Mouse (Mus musculus) hindbrain, embryonic 14.5 days (tissue): Measurements from ENCODE around the gene Gtf3c1. TPM values are rescaled to one million over a fixed set of nuclear protein-coding genes. Genes with fewer than 3 reads are reported as not detected.

Experiments used
- ATAC-seq: fragments of 200-750 bp; cut with Nextera tagmentation; 2 replicates; pipeline ENCODE4 v1.8.0; 2017; ENCODE audit warnings: moderate number of reproducible peaks, mild to moderate bottlenecking, moderate TSS enrichment, moderate library complexity; ENCODE audit not compliant: low FRiP score
- DNase-seq: peaks from one replicate; pipeline ENCODE4 v3.0.0-alpha.2; 2015; ENCODE audit warnings: low spot score
- H3K27ac ChIP-seq: fragments of 300-500 bp; sonication (generic); 2 replicates; pipeline ENCODE4 v1.5.1; 2014; ENCODE audit warnings: mild to moderate bottlenecking, moderate library complexity
- H3K27me3 ChIP-seq: fragments of 300-500 bp; sonication (generic); 2 replicates; pipeline ENCODE4 v1.6.1; 2014; ENCODE audit warnings: mild to moderate bottlenecking, low read length, mixed read lengths; ENCODE audit not compliant: control insufficient read depth, insufficient read depth
- H3K36me3 ChIP-seq: fragments of 300-500 bp; sonication (generic); replicated peaks from 2 replicates; pipeline ENCODE4 v1.6.1; 2014; ENCODE audit not compliant: control insufficient read depth, insufficient read depth
- H3K4me1 ChIP-seq: fragments of 300-500 bp; sonication (generic); replicated peaks from 2 replicates; pipeline ENCODE4 v1.6.1; 2014; ENCODE audit warnings: antibody characterized with exemption, low read length, mixed read lengths; ENCODE audit not compliant: control insufficient read depth, insufficient read depth
- H3K4me2 ChIP-seq: fragments of 300-500 bp; sonication (generic); replicated peaks from 2 replicates; pipeline ENCODE4 v1.6.1; 2014; ENCODE audit warnings: mild to moderate bottlenecking, moderate library complexity
- H3K4me3 ChIP-seq: fragments of 300-500 bp; sonication (generic); replicated peaks from 2 replicates; pipeline ENCODE4 v1.5.1; 2014; ENCODE audit warnings: mild to moderate bottlenecking, low read length
- H3K9ac ChIP-seq: fragments of 300-500 bp; sonication (generic); 2 replicates; pipeline ENCODE4 v1.6.1; 2014
- H3K9me3 ChIP-seq: fragments of 300-500 bp; sonication (generic); 2 replicates; pipeline ENCODE4 v1.6.1; 2016; ENCODE audit warnings: low read length; ENCODE audit not compliant: control insufficient read depth
- WGBS: fragments of 180-500 bp; shearing (Covaris S2); extraction: QIAGEN DNeasy Blood & Tissue Kit; methylation state at CpG from one replicate; pipeline ENCODE4 v1.1.7; 2014; 5-methylcytosine and 5-hydroxymethylcytosine counted together
- polyA plus RNA-seq: library from polyadenylated mRNA; unstranded; fragments of >200 nt; fragmentation: Nextera tagmentation; extraction: Ambion mirVana; gene quantifications from 2 replicates; pipeline ENCODE4 v1.2.1, GENCODE M21; 2014

Gtf3c1 gene
- polyA plus RNA-seq, 1 experiment from 2014 or later = 33.7 TPM

DNA sequence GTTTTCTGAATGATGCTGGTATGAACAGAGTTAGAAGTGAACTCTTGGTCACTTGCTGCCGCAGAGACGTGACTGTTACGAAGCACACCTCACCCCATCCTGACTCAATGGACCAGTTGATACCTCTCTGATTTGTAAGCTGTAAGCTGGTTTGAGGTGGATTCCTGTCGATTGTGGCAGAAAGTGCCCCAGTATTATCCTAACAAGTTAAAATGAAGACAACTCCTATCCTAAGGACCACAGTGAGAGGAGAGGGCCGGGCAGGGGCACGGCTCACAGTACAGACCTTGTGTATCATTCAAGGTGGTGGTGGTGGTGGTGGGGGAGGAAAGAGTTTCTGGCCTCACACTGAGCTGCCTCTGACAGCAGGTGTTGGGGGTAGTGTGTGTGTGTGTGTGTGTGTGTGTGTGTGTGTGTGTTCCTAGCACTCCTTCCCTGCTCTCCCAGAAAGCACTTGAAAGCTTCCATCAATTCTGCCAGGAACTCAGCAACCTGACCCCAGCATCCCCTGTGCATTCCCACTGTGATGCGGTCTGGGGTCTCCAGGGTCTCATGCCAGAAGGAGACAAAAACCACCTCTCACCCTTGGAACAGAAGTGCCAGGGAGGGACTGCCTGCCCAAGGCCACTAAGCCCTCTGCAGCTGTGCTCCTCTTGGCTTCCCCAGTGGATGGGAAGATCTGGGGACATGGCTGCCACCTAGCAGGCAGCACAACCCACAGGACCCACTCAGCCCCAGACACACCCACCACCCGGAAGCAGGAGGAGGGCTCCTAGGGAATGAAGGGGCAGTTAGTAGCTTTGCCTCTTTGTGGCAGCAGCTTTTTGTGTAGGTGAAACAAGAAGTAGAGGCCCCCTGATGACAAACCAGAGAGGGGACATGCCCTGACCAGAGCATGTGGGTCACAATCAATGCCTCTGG, 70.1 kb downstream of the Gtf3c1 start:
- 87% methylated on average over 8 of the region's 8 CpGs for WGBS
- Histone ChIP-seq H3K27me3 (no peaks in the 10 kb centered on the region), H3K27ac (no peak overlapping the region), H3K9me3 (no peaks in the 10 kb centered on the region), H3K4me3 (no peak overlapping the region), H3K36me3 (peaks cover 29% of the 10 kb centered on the region), H3K9ac (no peak overlapping the region), H3K4me2 (no peak overlapping the region), H3K4me1 (peaks cover 9% of the 10 kb centered on the region; the same call in 1 of the 2 replicates)
- ATAC-seq (no peak), DNase-seq (no peak)

DNA sequence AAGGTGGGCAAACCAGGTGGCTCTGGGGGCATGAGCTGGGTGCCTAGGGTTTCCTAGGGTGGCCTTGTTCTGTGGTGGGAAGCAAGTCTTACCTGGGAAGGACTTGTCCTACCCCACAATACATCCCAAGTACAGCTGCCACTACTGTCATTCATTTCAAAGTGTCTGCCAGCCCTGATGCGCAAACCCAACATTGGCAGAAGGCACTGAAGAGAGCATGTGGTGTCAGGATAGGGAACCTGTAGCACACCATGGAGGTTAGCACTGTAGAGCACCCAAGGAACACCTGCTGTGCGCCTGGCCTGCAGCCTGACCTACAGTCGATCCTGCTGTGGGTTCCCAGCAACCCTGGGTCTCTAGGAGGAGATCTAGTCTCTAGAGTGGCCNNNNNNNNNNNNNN, 76.6 kb downstream of the Gtf3c1 start:
- no peak overlapping the region for H3K27ac ChIP-seq
- no peak overlapping the region for H3K9ac ChIP-seq
- H3K4me1 ChIP-seq = 0 out of 2 replicates have a peak, but pooled peaks cover 4% of the 10 kb centered on the region
- ATAC-seq = no peak
- 0 out of 2 replicates have a peak, but pooled peaks cover 3% of the 10 kb centered on the region for H3K9me3 ChIP-seq
- no peak overlapping the region for H3K4me3 ChIP-seq
- no peaks in the 10 kb centered on the region for H3K36me3 ChIP-seq
- H3K27me3 ChIP-seq = no peaks in the 10 kb centered on the region
- 87% methylated on average over 3 of the region's 3 CpGs for WGBS
- no peak for DNase-seq
- H3K4me2 ChIP-seq = no peak overlapping the region

- Histone ChIP-seq H3K4me1 (0 out of 2 replicates have a peak, but pooled peaks cover 4% of the 10 kb centered on the region), H3K27ac (no peak overlapping the region), H3K9ac (no peak overlapping the region), H3K9me3 (0 out of 2 replicates have a peak, but pooled peaks cover 3% of the 10 kb centered on the region), H3K4me3 (no peak overlapping the region), H3K4me2 (no peak overlapping the region), H3K36me3 (no peaks in the 10 kb centered on the region), H3K27me3 (no peaks in the 10 kb centered on the region)
- 70% methylated on average over 4 of the region's 4 CpGs for WGBS
- DNase-seq (no peak), ATAC-seq (no peak)
Observed at GRCm38 (mm10) chr7:125630317-125630716, 77.3 kb downstream of the Gtf3c1 start.

- Histone ChIP-seq H3K4me1 (no peaks in the 10 kb centered on the region), H3K27me3 (no peaks in the 10 kb centered on the region), H3K27ac (no peak overlapping the region), H3K9ac (no peak overlapping the region), H3K9me3 (0 out of 2 replicates have a peak, but pooled peaks cover 3% of the 10 kb centered on the region), H3K4me2 (no peak overlapping the region), H3K36me3 (no peaks in the 10 kb centered on the region), H3K4me3 (no peak overlapping the region)
- no peak for DNase-seq
- no peak for ATAC-seq
- 57% methylated on average over 7 of the region's 7 CpGs for WGBS
Observed at GRCm38 (mm10) chr7:125625829-125626228, 81.8 kb downstream of the Gtf3c1 start.

GRCm38 (mm10) chr7:125625219-125625618, 82.4 kb downstream of the Gtf3c1 start:
- no peak for ATAC-seq
- no peaks in the 10 kb centered on the region for H3K27me3 ChIP-seq
- DNase-seq = no peak
- H3K4me1 ChIP-seq = no peaks in the 10 kb centered on the region
- no peaks in the 10 kb centered on the region for H3K36me3 ChIP-seq
- H3K27ac ChIP-seq = no peak overlapping the region
- 0 out of 2 replicates have a peak, but pooled peaks cover 3% of the 10 kb centered on the region for H3K9me3 ChIP-seq
- no peak overlapping the region for H3K4me3 ChIP-seq
- WGBS = 72% methylated on average over 4 of the region's 4 CpGs
- H3K9ac ChIP-seq = no peak overlapping the region
- H3K4me2 ChIP-seq = no peak overlapping the region

DNA sequence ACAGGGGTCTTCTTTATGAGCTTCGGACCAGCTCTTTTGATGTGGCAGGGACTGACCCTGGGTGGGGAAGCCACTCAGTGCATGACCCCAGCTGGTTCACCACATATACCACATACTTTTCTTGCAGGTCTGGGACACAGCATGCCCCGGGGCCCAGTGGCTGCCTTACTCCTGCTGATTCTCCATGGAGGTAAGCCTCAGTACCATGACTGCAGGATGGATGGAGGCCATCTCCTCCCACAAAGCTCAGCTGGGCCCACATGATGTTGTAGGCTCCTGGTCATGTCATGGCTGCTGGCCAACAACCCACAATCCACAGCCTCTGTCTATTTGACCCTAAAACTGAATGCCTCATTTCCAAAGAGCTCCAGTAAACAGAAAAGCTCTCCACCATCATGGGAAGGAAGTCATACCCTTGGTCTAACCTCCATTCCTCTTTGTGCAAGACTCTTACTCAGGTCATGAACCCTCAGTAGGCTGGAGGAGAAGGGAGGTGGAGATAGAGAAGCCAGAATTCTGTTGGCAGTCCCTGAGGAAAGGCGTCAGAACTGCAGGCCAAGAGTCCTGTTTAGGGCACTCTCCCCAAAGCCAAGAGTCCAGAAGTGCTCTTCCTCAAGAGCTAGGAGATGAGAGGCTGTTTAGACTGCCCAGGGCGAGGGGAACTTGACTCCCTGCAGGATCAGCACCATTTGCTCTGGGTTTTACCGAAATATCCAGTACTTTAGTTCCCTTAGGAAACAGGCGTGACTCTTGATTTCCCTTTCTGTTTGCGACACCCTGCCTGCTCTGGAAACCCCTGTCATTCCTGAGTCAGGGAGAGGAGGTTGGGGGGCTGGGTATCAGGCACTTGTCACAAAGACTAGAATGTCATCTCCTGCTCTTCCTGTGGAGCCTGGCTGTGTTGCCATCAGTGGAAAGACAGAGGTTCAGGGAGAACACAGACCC, 84.6 kb downstream of the Gtf3c1 start:
- Histone ChIP-seq H3K4me2 (no peak overlapping the region), H3K9me3 (no peaks in the 10 kb centered on the region), H3K27ac (no peak overlapping the region), H3K36me3 (no peaks in the 10 kb centered on the region), H3K4me1 (no peaks in the 10 kb centered on the region), H3K4me3 (no peak overlapping the region), H3K27me3 (no peaks in the 10 kb centered on the region), H3K9ac (no peak overlapping the region)
- DNase-seq (no peak), ATAC-seq (no peak)
- WGBS = 81% methylated on average over 7 of the region's 7 CpGs

DNA sequence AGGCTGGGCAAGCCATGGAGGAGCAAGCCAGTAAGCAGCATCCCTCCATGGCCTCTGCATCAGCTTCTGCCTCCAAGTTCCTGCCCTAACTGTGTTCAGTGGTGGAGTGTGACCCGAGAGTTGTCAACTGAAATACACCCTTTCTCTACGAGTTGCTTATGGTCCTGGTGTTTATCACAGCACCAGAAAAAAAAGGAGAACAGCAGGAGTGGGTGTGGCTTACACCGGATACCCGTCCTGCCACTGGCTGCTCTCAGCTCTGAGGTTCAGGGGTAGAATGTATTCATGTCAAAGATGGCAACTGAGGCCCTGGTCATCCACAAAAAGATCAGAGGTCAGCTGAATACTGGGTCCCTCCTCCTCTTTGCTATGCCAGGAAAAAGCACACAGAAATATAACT, 87.5 kb downstream of the Gtf3c1 start:
- DNase-seq = no peak

GRCm38 (mm10) chr7:125618016-125618415, 89.6 kb downstream of the Gtf3c1 start:
- Histone ChIP-seq H3K9ac (no peak overlapping the region), H3K9me3 (no peaks in the 10 kb centered on the region), H3K4me2 (no peak overlapping the region), H3K4me1 (no peaks in the 10 kb centered on the region), H3K27me3 (no peaks in the 10 kb centered on the region), H3K36me3 (no peaks in the 10 kb centered on the region), H3K4me3 (no peak overlapping the region), H3K27ac (no peak overlapping the region)
- 81% methylated on average over 7 of the region's 7 CpGs for WGBS
- no peak for DNase-seq
- ATAC-seq = no peak

More for the DNA sequence above, 87.5 kb downstream of the Gtf3c1 start:
- H3K27me3 ChIP-seq = no peaks in the 10 kb centered on the region
- ATAC-seq = no peak
- H3K4me1 ChIP-seq = no peaks in the 10 kb centered on the region
- H3K27ac ChIP-seq = no peak overlapping the region
- H3K9ac ChIP-seq = no peak overlapping the region
- 81% methylated on average over 4 of the region's 4 CpGs for WGBS
- H3K36me3 ChIP-seq = no peaks in the 10 kb centered on the region
- no peak overlapping the region for H3K4me2 ChIP-seq
- H3K4me3 ChIP-seq = no peak overlapping the region
- H3K9me3 ChIP-seq = no peaks in the 10 kb centered on the region

DNA sequence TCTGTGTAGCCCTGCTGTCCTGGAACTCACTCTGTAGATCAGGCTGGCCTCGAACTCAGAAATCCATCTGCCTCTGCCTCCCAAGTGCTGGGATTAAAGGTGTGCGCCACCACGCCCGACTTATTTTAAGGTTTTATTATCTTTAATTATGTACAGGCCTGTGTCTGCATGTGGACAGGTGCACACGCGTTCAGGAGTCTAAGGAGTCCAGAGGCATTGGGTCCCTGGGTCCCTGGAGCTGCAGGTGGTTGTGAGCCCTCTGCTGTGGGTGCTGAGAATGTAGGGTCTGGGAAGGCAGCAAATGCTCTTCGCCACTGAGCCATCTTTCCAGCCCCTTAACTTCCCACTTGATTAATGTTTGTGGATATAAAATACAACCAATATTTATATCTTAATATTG, 92.1 kb downstream of the Gtf3c1 start:
- 89% methylated on average over 7 of the region's 7 CpGs for WGBS
- no peak overlapping the region for H3K27ac ChIP-seq
- no peaks in the 10 kb centered on the region for H3K27me3 ChIP-seq
- ATAC-seq = no peak
- DNase-seq = no peak
- H3K4me1 ChIP-seq = no peaks in the 10 kb centered on the region
- H3K36me3 ChIP-seq = no peaks in the 10 kb centered on the region
- no peak overlapping the region for H3K4me2 ChIP-seq
- H3K4me3 ChIP-seq = no peak overlapping the region
- H3K9ac ChIP-seq = no peak overlapping the region
- H3K9me3 ChIP-seq = no peaks in the 10 kb centered on the region
